Comparison of ENCODE assay signal across 9 mouse cellular contexts in the genomic region with DNA sequence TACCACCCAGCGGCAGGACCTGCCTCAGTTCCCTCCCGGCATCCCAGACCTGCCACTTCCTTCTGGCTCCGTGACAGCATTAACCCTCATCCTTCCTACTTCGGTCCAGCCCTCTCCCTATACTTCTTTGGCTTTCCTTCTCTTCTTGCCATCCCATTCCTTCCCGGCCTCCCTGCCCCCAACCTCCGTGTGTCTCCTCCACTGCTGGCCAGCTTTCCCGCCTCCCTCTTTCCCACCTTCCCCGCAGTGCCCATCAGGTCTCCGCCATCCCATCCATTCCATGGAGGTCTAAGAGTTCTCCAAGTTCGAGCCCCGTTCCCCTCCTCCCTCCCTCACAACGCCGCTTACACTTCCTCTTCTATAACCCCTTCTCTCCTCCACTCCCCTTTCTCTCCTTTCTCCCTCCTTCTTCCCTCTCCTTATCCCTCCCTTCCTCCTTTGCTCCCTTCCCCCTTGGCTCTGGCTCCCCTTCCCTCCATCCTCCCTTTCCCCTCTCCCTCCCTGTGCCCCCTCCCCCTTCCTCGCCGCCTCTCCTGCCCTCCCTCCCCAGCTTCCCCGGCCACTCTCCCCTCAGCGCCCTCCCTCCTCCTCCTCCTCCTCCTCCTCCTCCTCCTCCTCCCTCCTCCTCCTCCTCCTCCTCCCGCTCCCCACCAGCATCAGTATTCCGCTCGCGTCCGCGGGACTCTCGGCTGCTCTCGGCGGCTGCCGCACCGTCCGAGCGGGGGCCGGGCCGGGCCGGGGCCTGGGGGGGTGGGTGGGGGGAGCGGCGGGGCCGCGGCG. TPM values are rescaled to one million over a fixed set of nuclear protein-coding genes. Genes with fewer than 3 reads are reported as not detected.
A peak's percentile ranks its signal among the peaks of the same experiment; 100 is the strongest.
DNase-seq lines count a peak whose midpoint lies in the region; ATAC-seq and TF ChIP-seq lines count a peak whose summit lies in the region.
"Had no signal": no experiment of that assay in that cellular context is flagged by ENCODE, and none has a peak within 500 bp of the region (broad histone marks: within the 10 kb centered on the region; RNA-seq: fewer than 3 reads in every experiment).

No protein-coding gene starts in this region.

- peak; percentile 44 for ATAC-seq in hindbrain, embryonic 11.5 days (ENCODE audit: low FRiP score)
- peak; percentile 29 for ATAC-seq in midbrain, embryonic 16.5 days

- peak overlapping the region; percentile 81 for H3K4me2 ChIP-seq in hindbrain, embryonic 11.5 days (replicated peaks; ENCODE audit: low read depth, low read length)
- peak overlapping the region; percentile 91 for H3K4me2 ChIP-seq in midbrain, embryonic 16.5 days (ENCODE audit: low read length)

- no peak for TF ChIP-seq POLR2A in heart, adult 2 months (IDR thresholded peaks at IDR 0.05; ENCODE audit: insufficient read depth, low read depth, low read length)

- H3K4me3 ChIP-seq in hindbrain, embryonic 11.5 days (ENCODE audit: low read depth, low read length) = peak overlapping the region; percentile 67
- H3K4me3 ChIP-seq in midbrain, embryonic 16.5 days (ENCODE audit: low read depth, low read length) = peak overlapping the region; percentile 87
- no peak overlapping the region for H3K4me3 ChIP-seq in heart, adult 2 months

- under 1% methylated on average over 16 of the region's 38 CpGs for WGBS in hindbrain, embryonic 11.5 days
- 2% methylated on average over 17 of the region's 38 CpGs for WGBS in midbrain, embryonic 16.5 days
- WGBS in heart, adult 2 months = 4% methylated on average over 16 of the region's 38 CpGs

- H3K9me3 ChIP-seq in hindbrain, embryonic 11.5 days (ENCODE audit: control insufficient read depth, low read length) = no peaks in the 10 kb centered on the region
- no peaks in the 10 kb centered on the region for H3K9me3 ChIP-seq in midbrain, embryonic 16.5 days (replicated peaks; ENCODE audit: control insufficient read depth, low read length, poor library complexity, severe bottlenecking)

- no peak for TF ChIP-seq EP300 in heart, adult 2 months (IDR thresholded peaks at IDR 0.05; ENCODE audit: insufficient read depth, low read depth, low read length)

- intact Hi-C loops in heart, adult 2 months (cut with DNase I) = no loop called here

- H3K27ac ChIP-seq in hindbrain, embryonic 11.5 days (ENCODE audit: low read depth, low read length) = peak overlapping the region; percentile 99
- peak overlapping the region; percentile 100 for H3K27ac ChIP-seq in midbrain, embryonic 16.5 days (ENCODE audit: low read length)
- H3K27ac ChIP-seq in heart, adult 2 months = no peak overlapping the region

- DNase-seq in left cerebral cortex, adult 18-20 months (ENCODE audit: low spot score in 2 of 2) = peak; percentile 56 to 58
- DNase-seq in left cerebral cortex, adult 8-10 months (ENCODE audit: low spot score in 2 of 2) = no peak
- DNase-seq in cerebellum, postnatal 4 days (ENCODE audit: low spot score in 2 of 2) = peak; percentile 52 to 73
- peak; percentile 89 for DNase-seq in hindbrain, embryonic 11.5 days (ENCODE audit: low spot score)
- DNase-seq in T-cell, adult 2 months (ENCODE audit: low spot score) = no peak
- DNase-seq in natural killer cell, adult 2 months (ENCODE audit: low spot score in 2 of 2) = no peak
- DNase-seq in heart, adult 2 months = no peak

- peak overlapping the region; percentile 92 for H3K9ac ChIP-seq in hindbrain, embryonic 11.5 days (ENCODE audit: low read depth, low read length)
- peak overlapping the region; percentile 97 for H3K9ac ChIP-seq in midbrain, embryonic 16.5 days (ENCODE audit: low read depth, low read length)
- no peak overlapping the region for H3K9ac ChIP-seq in heart, adult 2 months (ENCODE audit: low read depth, low read length)

- peaks cover 11% of the 10 kb centered on the region for H3K4me1 ChIP-seq in hindbrain, embryonic 11.5 days (replicated peaks; ENCODE audit: control insufficient read depth, insufficient read depth, low read length)
- peaks cover 46% of the 10 kb centered on the region for H3K4me1 ChIP-seq in midbrain, embryonic 16.5 days (ENCODE audit: control insufficient read depth, insufficient read depth, low read length)
- H3K4me1 ChIP-seq in heart, adult 2 months (ENCODE audit: control insufficient read depth, insufficient read depth, low read length) = no peaks in the 10 kb centered on the region

- 0 out of 2 replicates have a peak, but pooled peaks cover 4% of the 10 kb centered on the region for H3K27me3 ChIP-seq in hindbrain, embryonic 11.5 days (ENCODE audit: control insufficient read depth, insufficient read depth, low read length)
- no peaks in the 10 kb centered on the region for H3K27me3 ChIP-seq in midbrain, embryonic 16.5 days (ENCODE audit: control insufficient read depth, insufficient read depth, low read depth, low read length)
- peaks cover 9% of the 10 kb centered on the region for H3K27me3 ChIP-seq in heart, adult 2 months (ENCODE audit: control insufficient read depth, insufficient read depth, low read length)

- H3K79me2 ChIP-seq in heart, adult 2 months (replicated peaks; ENCODE audit: control insufficient read depth, insufficient read depth, low read length) = no peaks in the 10 kb centered on the region

- TF ChIP-seq CTCF in heart, adult 2 months (IDR thresholded peaks at IDR 0.05) = no peak

- no peaks in the 10 kb centered on the region for H3K36me3 ChIP-seq in hindbrain, embryonic 11.5 days (ENCODE audit: control insufficient read depth, insufficient read depth, low read length)
- H3K36me3 ChIP-seq in midbrain, embryonic 16.5 days (ENCODE audit: control insufficient read depth, insufficient read depth, low read length) = no peaks in the 10 kb centered on the region
- H3K36me3 ChIP-seq in heart, adult 2 months (ENCODE audit: control insufficient read depth, insufficient read depth, low read length) = no peaks in the 10 kb centered on the region

RNA-seq across cellular contexts. Expression of a gene that starts 0.5 kb away (rescaled TPM):
- 100 to 1,000 TPM; 284 to 289 TPM for total RNA-seq in left cerebral cortex, adult 18-20 months (2021)
- total RNA-seq in left cerebral cortex, adult 8-10 months (2022) = 100 to 1,000 TPM; 272 to 301 (median 284) TPM
- polyA plus RNA-seq in hindbrain, embryonic 11.5 days (2014; fragmentation: Nextera tagmentation; extraction: Ambion mirVana) = 9.1 and 11.4 TPM in 2 replicates
- 14.3 and 15.9 TPM in 2 replicates for polyA plus RNA-seq in midbrain, embryonic 16.5 days (2015; fragmentation: Nextera tagmentation; extraction: Ambion mirVana)
- total RNA-seq in heart, adult 2 months (2021) = 10 to 100 TPM; 30.1 to 34.1 TPM
- polyA plus RNA-seq in heart, adult 2 months (2012; rRNA removed) = 33.2 and 36.2 TPM in 2 replicates
- total RNA-seq: liver, adult 2 months had no signal
- polyA plus RNA-seq: liver, adult 2 months had no signal

RNA-seq across cellular contexts. Expression of a gene that starts 36.8 kb away (rescaled TPM):
- 1 to 10 TPM; 5.0 to 5.6 TPM for total RNA-seq in left cerebral cortex, adult 18-20 months (2021)
- total RNA-seq in left cerebral cortex, adult 8-10 months (2022) = 1 to 10 TPM; 5.2 to 9.7 (median 6.4) TPM
- 1.2 and 2.1 TPM in 2 replicates for polyA plus RNA-seq in hindbrain, embryonic 11.5 days (2014; fragmentation: Nextera tagmentation; extraction: Ambion mirVana)
- 3.9 and 4.2 TPM in 2 replicates for polyA plus RNA-seq in midbrain, embryonic 16.5 days (2015; fragmentation: Nextera tagmentation; extraction: Ambion mirVana)
- total RNA-seq in heart, adult 2 months (2021) = 1 to 10 TPM; 1.3 to 1.5 TPM
- 2.4 and 2.6 TPM in 2 replicates for polyA plus RNA-seq in heart, adult 2 months (2012; rRNA removed)

RNA-seq across cellular contexts. Expression of a gene that starts 39.4 kb away (rescaled TPM):
- 10 to 100 TPM; 76.7 to 77.9 TPM for total RNA-seq in left cerebral cortex, adult 18-20 months (2021)
- 10 to 100 TPM; 84.0 to 90.6 (median 87.5) TPM for total RNA-seq in left cerebral cortex, adult 8-10 months (2022)
- 57.3 and 59.1 TPM in 2 replicates for polyA plus RNA-seq in hindbrain, embryonic 11.5 days (2014; fragmentation: Nextera tagmentation; extraction: Ambion mirVana)
- polyA plus RNA-seq in midbrain, embryonic 16.5 days (2015; fragmentation: Nextera tagmentation; extraction: Ambion mirVana) = 39.5 and 39.6 TPM in 2 replicates
- 100 to 1,000 TPM; 139 to 147 TPM for total RNA-seq in heart, adult 2 months (2021)
- polyA plus RNA-seq in heart, adult 2 months (2012; rRNA removed) = 211 and 242 TPM in 2 replicates

RNA-seq across cellular contexts. Expression of a gene that starts 42.7 kb away (rescaled TPM):
- total RNA-seq in left cerebral cortex, adult 18-20 months (2021) = 1 to 10 TPM in 1 of 2 experiments, under 1 TPM in 1; 0.98 to 2.7 TPM
- 1 to 10 TPM; 1.5 to 2.8 (median 2.2) TPM for total RNA-seq in left cerebral cortex, adult 8-10 months (2022)
- 1.3 and 1.4 TPM in 2 replicates for polyA plus RNA-seq in hindbrain, embryonic 11.5 days (2014; fragmentation: Nextera tagmentation; extraction: Ambion mirVana)
- 2.0 and 3.6 TPM in 2 replicates for polyA plus RNA-seq in midbrain, embryonic 16.5 days (2015; fragmentation: Nextera tagmentation; extraction: Ambion mirVana)
- total RNA-seq in heart, adult 2 months (2021) = under 1 TPM; 0.21 to 0.25 TPM
- 0.12 and 0.47 TPM in 2 replicates for polyA plus RNA-seq in heart, adult 2 months (2012; rRNA removed)
- total RNA-seq: liver, adult 2 months had no signal

RNA-seq across cellular contexts. Expression of a gene that starts 44.5 kb away (rescaled TPM):
- 10 to 100 TPM; 56.6 to 66.2 TPM for total RNA-seq in left cerebral cortex, adult 18-20 months (2021)
- total RNA-seq in left cerebral cortex, adult 8-10 months (2022) = 10 to 100 TPM; 64.0 to 74.2 (median 69.8) TPM
- polyA plus RNA-seq in hindbrain, embryonic 11.5 days (2014; fragmentation: Nextera tagmentation; extraction: Ambion mirVana) = 2.4 and 3.5 TPM in 2 replicates
- polyA plus RNA-seq in midbrain, embryonic 16.5 days (2015; fragmentation: Nextera tagmentation; extraction: Ambion mirVana) = 57.4 and 73.2 TPM in 2 replicates
- total RNA-seq in heart, adult 2 months (2021) = 1 to 10 TPM; 1.4 to 2.5 TPM
- 3.1 and 3.2 TPM in 2 replicates for polyA plus RNA-seq in heart, adult 2 months (2012; rRNA removed)

Comparison
In these comparisons a context has a peak if more than half of its experiments do, and no peak if none do; other contexts are left out.
1. DNase-seq: peak in left cerebral cortex, adult 18-20 months (2 of 2), cerebellum, postnatal 4 days (2 of 2) and hindbrain, embryonic 11.5 days (single experiment); none in left cerebral cortex, adult 8-10 months (0 of 2), T-cell, adult 2 months (single experiment), natural killer cell, adult 2 months (0 of 2) and heart, adult 2 months (0 of 2).
2. RNA of a gene that starts 0.5 kb away (total RNA-seq): 272 to 301 TPM in left cerebral cortex, adult 8-10 months and 284 to 289 TPM in left cerebral cortex, adult 18-20 months; 30.1 to 34.1 TPM in heart, adult 2 months; every median in the first group is over 4 times any median in the second.